Mouse (Mus musculus) heart, embryonic 13.5 days (tissue): ENCODE data around the gene Cox7b. TPM values are rescaled to one million over a fixed set of nuclear protein-coding genes. Genes with fewer than 3 reads are reported as not detected.

ENCODE experiments used
- ATAC-seq: fragments of 200-750 bp; cut with Nextera tagmentation; 2 replicates; pipeline ENCODE4 v1.8.0; 2017; ENCODE audit warnings: moderate TSS enrichment; ENCODE audit not compliant: insufficient number of reproducible peaks, low FRiP score, low TSS enrichment; ENCODE audit errors: extremely low read depth
- H3K27ac ChIP-seq: fragments of 300-500 bp; sonication (generic); replicated peaks from 2 replicates; pipeline ENCODE4 v1.5.1; 2015; ENCODE audit warnings: moderate library complexity, mild to moderate bottlenecking, inconsistent platforms
- H3K27me3 ChIP-seq: fragments of 300-500 bp; sonication (generic); replicated peaks from 2 replicates; pipeline ENCODE4 v1.6.1; 2015; ENCODE audit warnings: mild to moderate bottlenecking, inconsistent platforms
- H3K36me3 ChIP-seq: fragments of 300-500 bp; sonication (generic); 2 replicates; pipeline ENCODE4 v1.6.1; 2015; ENCODE audit warnings: mild to moderate bottlenecking, inconsistent platforms
- H3K4me1 ChIP-seq: fragments of 300-500 bp; sonication (generic); 2 replicates; pipeline ENCODE4 v1.6.1; 2015; ENCODE audit warnings: inconsistent platforms
- H3K4me2 ChIP-seq: fragments of 300-500 bp; sonication (generic); 2 replicates; pipeline ENCODE4 v1.6.1; 2015; ENCODE audit warnings: inconsistent platforms, mild to moderate bottlenecking, moderate library complexity
- H3K4me3 ChIP-seq: fragments of 300-500 bp; sonication (generic); 2 replicates; pipeline ENCODE4 v1.5.1; 2015; ENCODE audit warnings: moderate library complexity, mild to moderate bottlenecking, inconsistent platforms
- H3K9ac ChIP-seq: fragments of 300-500 bp; sonication (generic); 2 replicates; pipeline ENCODE4 v1.6.1; 2015; ENCODE audit warnings: inconsistent platforms, mild to moderate bottlenecking, moderate library complexity
- H3K9me3 ChIP-seq: fragments of 300-500 bp; sonication (generic); 2 replicates; pipeline ENCODE4 v1.6.1; 2016; ENCODE audit warnings: inconsistent platforms
- WGBS: fragments of 180-500 bp; shearing (Covaris S2); methylation state at CpG from one replicate; pipeline ENCODE4 v1.1.7; 2015; ENCODE audit warnings: mixed read lengths; 5-methylcytosine and 5-hydroxymethylcytosine counted together
- polyA plus RNA-seq: library from polyadenylated mRNA; unstranded; fragments of >200 nt; fragmentation: Nextera tagmentation; extraction: Ambion mirVana; gene quantifications from 2 replicates; pipeline ENCODE4 v1.2.1, GENCODE M21; 2015

The Cox7b gene
- polyA plus RNA-seq, 1 experiment from 2014 or later, result 770 TPM

- Histone ChIP-seq H3K9me3 (no peaks in the 10 kb centered on the region), H3K27ac (peak overlapping the region; percentile 78), H3K4me3 (peak overlapping the region; percentile 60), H3K9ac (peak overlapping the region; percentile 85), H3K4me1 (peaks cover 9% of the 10 kb centered on the region), H3K27me3 (no peaks in the 10 kb centered on the region), H3K36me3 (0 out of 2 replicates have a peak, but pooled peaks cover 6% of the 10 kb centered on the region), H3K4me2 (peak overlapping the region; percentile 67)
- 11% methylated on average over 8 of the region's 8 CpGs for WGBS
- ATAC-seq, result no peak
These were observed 11.8 kb downstream of the Cox7b start for GRCm38 (mm10) chrX:106027343-106027674.

DNA sequence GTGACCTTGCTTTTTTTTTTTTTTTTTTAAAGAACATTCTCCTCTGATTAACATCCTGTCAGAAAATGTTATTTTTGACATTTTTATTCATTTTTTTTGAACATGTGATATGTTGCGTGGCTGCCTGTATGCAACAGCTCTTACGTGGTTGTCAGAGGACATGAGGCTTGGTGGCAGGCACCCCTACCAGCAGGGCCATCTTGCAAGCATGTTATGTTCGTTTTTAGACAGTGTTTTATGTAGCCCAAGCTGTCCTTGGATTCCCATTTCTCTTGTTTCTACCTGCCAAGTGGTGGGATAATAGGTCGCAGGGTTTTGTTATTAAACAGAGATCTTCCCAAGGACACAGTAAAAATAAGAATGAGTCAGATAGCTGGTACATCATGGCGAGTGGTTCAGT is 14.7 kb downstream of the Cox7b start:
- no peak overlapping the region for H3K27ac ChIP-seq
- H3K4me1 ChIP-seq, result peaks cover 9% of the 10 kb centered on the region
- no peak for ATAC-seq
- 61% methylated on average over 5 of the region's 5 CpGs for WGBS
- H3K9ac ChIP-seq, result no peak overlapping the region
- H3K9me3 ChIP-seq, result no peaks in the 10 kb centered on the region
- H3K4me3 ChIP-seq, result no peak overlapping the region
- H3K36me3 ChIP-seq, result no peaks in the 10 kb centered on the region
- no peaks in the 10 kb centered on the region for H3K27me3 ChIP-seq
- no peak overlapping the region for H3K4me2 ChIP-seq

- Histone ChIP-seq H3K36me3 (no peaks in the 10 kb centered on the region), H3K27ac (no peak overlapping the region), H3K4me1 (peaks cover 11% of the 10 kb centered on the region), H3K4me2 (no peak overlapping the region), H3K4me3 (no peak overlapping the region), H3K27me3 (no peaks in the 10 kb centered on the region), H3K9me3 (no peaks in the 10 kb centered on the region), H3K9ac (no peak overlapping the region)
- ATAC-seq, result no peak
These were observed 15.6 kb downstream of the Cox7b start for GRCm38 (mm10) chrX:106031124-106031523.

DNA sequence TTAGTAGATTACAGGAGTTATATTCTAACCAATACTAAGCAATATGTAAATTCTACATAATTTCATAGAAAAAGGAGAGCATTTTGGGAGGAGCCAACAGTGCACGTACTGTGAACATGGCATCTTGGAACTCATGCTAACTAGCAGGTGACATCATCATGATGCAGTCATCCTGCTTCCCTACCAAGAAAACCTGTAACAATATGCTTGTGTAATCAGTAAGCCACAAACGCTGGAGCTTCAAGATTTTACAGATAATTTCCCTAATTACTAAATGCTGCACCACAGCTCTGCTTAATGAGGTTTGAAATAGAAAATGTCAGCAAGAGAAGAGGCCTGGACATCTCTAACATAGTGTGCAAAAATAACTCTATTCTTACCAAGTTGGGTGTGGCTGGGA is 20.2 kb downstream of the Cox7b start:
- Histone ChIP-seq H3K36me3 (no peaks in the 10 kb centered on the region), H3K9me3 (no peaks in the 10 kb centered on the region), H3K4me3 (no peak overlapping the region), H3K9ac (no peak overlapping the region), H3K27ac (no peak overlapping the region), H3K27me3 (no peaks in the 10 kb centered on the region), H3K4me2 (no peak overlapping the region), H3K4me1 (peaks cover 18% of the 10 kb centered on the region)
- WGBS, result 57% methylated on average over 2 of the region's 2 CpGs
- ATAC-seq, result no peak

DNA sequence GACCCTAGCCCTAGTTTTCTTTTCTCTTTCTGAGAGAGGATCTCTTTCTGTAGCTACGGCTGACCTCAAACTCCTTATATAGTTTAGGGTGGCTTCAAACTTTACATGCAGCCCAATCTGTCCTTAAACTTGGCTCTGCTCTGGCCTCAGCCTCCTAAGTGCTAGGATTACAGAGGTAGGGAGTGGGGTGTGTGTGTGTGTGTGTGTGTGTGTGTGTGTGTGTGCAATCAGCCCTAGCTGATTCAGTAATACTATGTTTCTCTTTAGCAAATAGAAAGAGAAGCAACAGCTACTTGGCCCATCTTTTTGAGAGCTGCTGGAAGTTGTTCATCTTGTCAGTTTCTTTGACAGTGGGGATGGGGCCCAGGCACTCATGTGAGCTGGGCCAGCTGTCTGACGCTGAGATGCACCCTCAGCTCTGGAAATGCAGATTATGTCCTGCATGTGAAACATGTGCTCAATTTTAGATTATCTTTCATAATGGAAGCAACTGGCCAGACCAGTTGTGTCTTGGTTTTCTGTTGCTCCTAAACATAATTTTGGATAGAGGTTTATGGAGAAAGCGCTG is 21.8 kb downstream of the Cox7b start:
- Histone ChIP-seq H3K27ac (0 out of 2 replicates have a peak overlapping the region, but pooled peaks have one; percentile 33), H3K36me3 (no peaks in the 10 kb centered on the region), H3K9ac (no peak overlapping the region), H3K4me3 (no peak overlapping the region), H3K4me2 (no peak overlapping the region), H3K27me3 (no peaks in the 10 kb centered on the region), H3K9me3 (no peaks in the 10 kb centered on the region), H3K4me1 (peaks cover 16% of the 10 kb centered on the region)
- WGBS, result 63% methylated on average over 3 of the region's 3 CpGs
- no peak for ATAC-seq

DNA sequence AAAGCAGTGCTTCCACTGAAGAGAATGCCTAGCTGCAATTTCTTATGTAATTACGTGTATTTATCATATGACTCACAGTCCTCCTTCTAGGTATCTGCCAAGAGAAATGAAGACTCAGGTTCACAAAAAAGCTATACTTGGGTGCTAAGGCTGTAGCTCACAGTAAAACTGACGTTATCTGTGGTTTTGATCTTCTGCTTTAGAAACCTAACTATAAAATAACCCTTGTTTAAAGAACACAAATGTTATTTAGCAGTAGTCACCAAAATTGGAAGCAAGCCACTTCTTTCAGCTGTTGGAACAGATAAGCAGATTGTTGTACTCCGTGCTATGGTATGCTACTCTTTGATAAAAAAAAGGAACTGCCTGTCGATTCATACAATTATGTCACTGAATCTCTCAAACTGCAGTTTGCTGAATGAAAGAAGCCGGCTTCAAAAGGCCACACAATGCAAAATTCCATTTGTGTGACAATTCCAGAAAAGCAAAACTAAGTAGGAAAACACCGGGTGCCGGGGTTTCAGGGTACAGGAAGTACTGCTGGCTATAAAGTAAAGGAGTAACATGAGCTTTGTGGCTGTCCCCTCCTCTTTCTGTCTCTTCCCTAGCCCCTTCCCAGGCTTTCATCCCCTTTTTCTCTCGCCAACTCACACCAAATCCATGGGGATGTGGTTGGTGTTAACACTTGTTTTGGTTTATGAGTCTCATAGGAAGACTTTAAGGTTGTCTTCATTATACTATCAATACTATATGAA is 28.5 kb downstream of the Cox7b start:
- peak overlapping the region; percentile 72 for H3K27ac ChIP-seq
- H3K4me2 ChIP-seq, result peak overlapping the region; percentile 46
- H3K9ac ChIP-seq, result no peak overlapping the region
- ATAC-seq, result no peak
- no peaks in the 10 kb centered on the region for H3K27me3 ChIP-seq
- H3K36me3 ChIP-seq, result no peaks in the 10 kb centered on the region
- WGBS, result 26% methylated on average over 8 of the region's 8 CpGs
- no peaks in the 10 kb centered on the region for H3K9me3 ChIP-seq
- peaks cover 46% of the 10 kb centered on the region for H3K4me1 ChIP-seq
- H3K4me3 ChIP-seq, result peak overlapping the region; percentile 14; the same call in 1 of the 2 replicates

GRCm38 (mm10) chrX:106045455-106045854 is 30.0 kb downstream of the Cox7b start:
- H3K36me3 ChIP-seq, result no peaks in the 10 kb centered on the region
- peaks cover 46% of the 10 kb centered on the region for H3K4me1 ChIP-seq
- no peak for ATAC-seq
- no peak overlapping the region for H3K9ac ChIP-seq
- WGBS, result 37% methylated on average over 2 of the region's 2 CpGs
- H3K27ac ChIP-seq, result peak overlapping the region; percentile 72; the same call in 1 of the 2 replicates
- H3K27me3 ChIP-seq, result no peaks in the 10 kb centered on the region
- no peaks in the 10 kb centered on the region for H3K9me3 ChIP-seq
- no peak overlapping the region for H3K4me3 ChIP-seq
- H3K4me2 ChIP-seq, result no peak overlapping the region

DNA sequence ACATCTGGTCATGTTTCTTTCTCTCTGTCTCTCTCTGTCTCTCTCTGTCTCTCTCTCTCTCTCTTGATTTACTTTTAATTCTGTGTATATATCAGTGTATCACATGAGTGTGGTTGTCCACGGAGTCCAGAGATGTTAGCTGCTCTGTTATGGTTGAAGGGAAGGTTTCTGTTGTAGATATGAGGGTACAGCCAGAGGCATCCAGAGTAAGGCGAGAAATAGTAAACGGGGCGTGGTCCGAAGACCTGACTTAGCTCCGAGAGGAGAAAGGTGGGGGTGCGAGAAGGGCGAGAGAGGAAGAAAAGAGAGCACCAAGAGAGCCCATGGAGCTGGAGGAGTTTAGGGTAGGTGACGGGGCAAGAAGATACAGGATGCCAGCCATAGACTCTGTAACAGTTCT is 30.4 kb downstream of the Cox7b start:
- peak overlapping the region; percentile 72 for H3K27ac ChIP-seq
- H3K4me2 ChIP-seq, result peak overlapping the region; percentile 5; the same call in 1 of the 2 replicates
- 53% methylated on average over 9 of the region's 9 CpGs for WGBS
- no peaks in the 10 kb centered on the region for H3K9me3 ChIP-seq
- no peaks in the 10 kb centered on the region for H3K27me3 ChIP-seq
- H3K9ac ChIP-seq, result no peak overlapping the region
- no peak overlapping the region for H3K4me3 ChIP-seq
- no peaks in the 10 kb centered on the region for H3K36me3 ChIP-seq
- no peak for ATAC-seq
- H3K4me1 ChIP-seq, result peaks cover 46% of the 10 kb centered on the region

- no peak overlapping the region for H3K4me2 ChIP-seq
- no peaks in the 10 kb centered on the region for H3K9me3 ChIP-seq
- no peaks in the 10 kb centered on the region for H3K27me3 ChIP-seq
- no peaks in the 10 kb centered on the region for H3K36me3 ChIP-seq
- no peak overlapping the region for H3K9ac ChIP-seq
- no peak for ATAC-seq
- H3K27ac ChIP-seq, result peak overlapping the region; percentile 36; the same call in 1 of the 2 replicates
- 53% methylated on average over 1 of the region's 1 CpGs for WGBS
- H3K4me1 ChIP-seq, result peaks cover 46% of the 10 kb centered on the region
- no peak overlapping the region for H3K4me3 ChIP-seq
These were observed 32.7 kb downstream of the Cox7b start for GRCm38 (mm10) chrX:106048191-106048590.

Other genes with a start within 250 kb of the Cox7b start
- gene Atrx, start 86.3 kb upstream of the Cox7b start, polyA plus RNA-seq, result 113 and 116 TPM in 2 replicates
- gene Magt1, start 3.8 kb upstream of the Cox7b start, polyA plus RNA-seq, result 44.4 and 48.7 TPM in 2 replicates
- gene Atp7a, start 11.6 kb downstream of the Cox7b start, polyA plus RNA-seq, result 11.7 and 13.4 TPM in 2 replicates
- gene Tlr13, start 127.5 kb downstream of the Cox7b start, polyA plus RNA-seq, result 0.33 and 0.35 TPM in 2 replicates
- 660 and 731 TPM in 2 replicates for gene Pgk1, start 171.4 kb downstream of the Cox7b start, polyA plus RNA-seq
- 18.1 and 19.7 TPM in 2 replicates for gene Taf9b, start 205.5 kb downstream of the Cox7b start, polyA plus RNA-seq
- not detected in 2 replicates for gene Fnd3c2, start 239.7 kb downstream of the Cox7b start, polyA plus RNA-seq